Mouse (Mus musculus) heart, embryonic 13.5 days (tissue): ENCODE results near the gene Rrp1. TPM values are rescaled to one million over a fixed set of nuclear protein-coding genes. Genes with fewer than 3 reads are reported as not detected.

Source experiments
- ATAC-seq: fragments of 200-750 bp; cut with Nextera tagmentation; 2 replicates; pipeline ENCODE4 v1.8.0; 2017; ENCODE audit warnings: moderate TSS enrichment; ENCODE audit not compliant: insufficient number of reproducible peaks, low FRiP score, low TSS enrichment; ENCODE audit errors: extremely low read depth
- H3K27ac ChIP-seq: fragments of 300-500 bp; sonication (generic); replicated peaks from 2 replicates; pipeline ENCODE4 v1.5.1; 2015; ENCODE audit warnings: moderate library complexity, mild to moderate bottlenecking, inconsistent platforms
- H3K27me3 ChIP-seq: fragments of 300-500 bp; sonication (generic); replicated peaks from 2 replicates; pipeline ENCODE4 v1.6.1; 2015; ENCODE audit warnings: mild to moderate bottlenecking, inconsistent platforms
- H3K36me3 ChIP-seq: fragments of 300-500 bp; sonication (generic); 2 replicates; pipeline ENCODE4 v1.6.1; 2015; ENCODE audit warnings: mild to moderate bottlenecking, inconsistent platforms
- H3K4me1 ChIP-seq: fragments of 300-500 bp; sonication (generic); 2 replicates; pipeline ENCODE4 v1.6.1; 2015; ENCODE audit warnings: inconsistent platforms
- H3K4me2 ChIP-seq: fragments of 300-500 bp; sonication (generic); 2 replicates; pipeline ENCODE4 v1.6.1; 2015; ENCODE audit warnings: inconsistent platforms, mild to moderate bottlenecking, moderate library complexity
- H3K4me3 ChIP-seq: fragments of 300-500 bp; sonication (generic); 2 replicates; pipeline ENCODE4 v1.5.1; 2015; ENCODE audit warnings: moderate library complexity, mild to moderate bottlenecking, inconsistent platforms
- H3K9ac ChIP-seq: fragments of 300-500 bp; sonication (generic); 2 replicates; pipeline ENCODE4 v1.6.1; 2015; ENCODE audit warnings: inconsistent platforms, mild to moderate bottlenecking, moderate library complexity
- H3K9me3 ChIP-seq: fragments of 300-500 bp; sonication (generic); 2 replicates; pipeline ENCODE4 v1.6.1; 2016; ENCODE audit warnings: inconsistent platforms
- WGBS: fragments of 180-500 bp; shearing (Covaris S2); methylation state at CpG from one replicate; pipeline ENCODE4 v1.1.7; 2015; ENCODE audit warnings: mixed read lengths; 5-methylcytosine and 5-hydroxymethylcytosine counted together
- microRNA-seq: library from miRNA; unstranded; fragments of <30 nt; microRNA quantifications from one replicate; pipeline ENCODE4, GENCODE M21; 2016
- polyA plus RNA-seq: library from polyadenylated mRNA; unstranded; fragments of >200 nt; fragmentation: Nextera tagmentation; extraction: Ambion mirVana; gene quantifications from 2 replicates; pipeline ENCODE4 v1.2.1, GENCODE M21; 2015

Gene Rrp1
- polyA plus RNA-seq, 1 experiment from 2014 or later: 220 TPM

DNA sequence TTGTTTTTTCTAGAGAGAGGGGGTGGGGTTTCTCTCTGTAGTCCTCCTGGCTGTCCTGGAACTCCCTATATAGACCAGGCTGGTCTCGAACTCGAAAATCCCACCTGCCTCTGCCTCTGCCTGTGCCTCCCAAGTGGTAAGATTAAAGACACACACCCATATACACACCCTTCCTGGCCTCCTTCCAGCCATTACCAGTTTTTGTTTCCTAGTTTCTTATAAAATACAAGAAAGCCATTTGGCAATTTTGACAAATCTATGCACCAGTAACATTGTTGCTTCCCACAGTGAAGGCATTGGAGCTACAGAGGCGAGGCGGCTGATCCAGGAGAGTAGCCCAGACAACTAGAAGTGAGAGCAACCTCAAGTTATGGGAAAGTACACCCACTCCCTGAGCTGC is 54.6 kb downstream of the Rrp1 start:
- WGBS: 80% methylated on average over 4 of the region's 4 CpGs

GRCm38 (mm10) chr10:78357742-78358141 is 55.1 kb downstream of the Rrp1 start:
- H3K9me3 ChIP-seq: no peaks in the 10 kb centered on the region
- ATAC-seq: no peak

More for the DNA sequence above, 54.6 kb downstream of the Rrp1 start:
- Histone ChIP-seq H3K36me3 (no peaks in the 10 kb centered on the region), H3K4me2 (no peak overlapping the region), H3K4me1 (no peaks in the 10 kb centered on the region), H3K9me3 (no peaks in the 10 kb centered on the region), H3K27me3 (no peaks in the 10 kb centered on the region), H3K4me3 (no peak overlapping the region), H3K9ac (no peak overlapping the region), H3K27ac (no peak overlapping the region)
- no peak for ATAC-seq

DNA sequence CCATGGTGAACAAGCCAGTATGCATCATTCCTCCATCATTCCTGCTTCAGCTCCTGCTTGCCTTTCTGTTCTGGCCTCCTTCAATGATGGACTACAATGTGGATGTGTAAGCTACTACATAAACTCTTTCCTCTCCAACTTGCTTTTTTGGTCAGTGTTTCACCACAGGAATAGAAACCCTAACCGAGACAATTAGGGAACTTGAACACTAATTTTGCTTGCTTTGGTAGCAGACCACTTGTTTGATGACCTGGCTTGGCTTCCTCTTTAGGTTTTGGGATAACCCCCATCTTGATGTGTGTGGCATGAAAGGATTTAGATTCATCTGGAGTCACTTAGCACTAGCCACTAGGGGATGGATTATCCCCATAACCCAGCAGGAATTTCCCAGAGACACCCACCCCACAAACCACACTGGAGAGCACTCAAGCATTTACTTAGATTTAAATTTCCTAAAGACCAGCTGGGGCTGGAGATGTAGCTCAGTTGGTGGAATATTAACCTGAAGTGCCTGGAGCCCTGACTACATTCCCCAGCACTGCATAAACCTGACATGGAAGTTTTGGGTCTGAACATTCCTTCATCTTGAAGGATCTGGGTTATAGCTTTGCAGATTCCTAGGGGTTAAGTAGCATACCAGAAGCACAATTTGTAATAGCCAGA is 56.8 kb downstream of the Rrp1 start:
- 77% methylated on average over 1 of the region's 1 CpGs for WGBS
- Histone ChIP-seq H3K4me1 (peaks cover 11% of the 10 kb centered on the region), H3K9me3 (no peaks in the 10 kb centered on the region), H3K4me2 (no peak overlapping the region), H3K36me3 (no peaks in the 10 kb centered on the region), H3K9ac (no peak overlapping the region), H3K27ac (no peak overlapping the region), H3K4me3 (no peak overlapping the region), H3K27me3 (no peaks in the 10 kb centered on the region)
- no peak for ATAC-seq

More at GRCm38 (mm10) chr10:78357742-78358141, 55.1 kb downstream of the Rrp1 start:
- Histone ChIP-seq H3K4me1 (peaks cover 5% of the 10 kb centered on the region; the same call in 1 of the 2 replicates), H3K4me3 (no peak overlapping the region), H3K27ac (no peak overlapping the region), H3K27me3 (no peaks in the 10 kb centered on the region), H3K36me3 (no peaks in the 10 kb centered on the region), H3K4me2 (no peak overlapping the region), H3K9ac (no peak overlapping the region)
- 89% methylated on average over 5 of the region's 5 CpGs for WGBS

- WGBS: 71% methylated on average over 4 of the region's 4 CpGs
- Histone ChIP-seq H3K9ac (peak overlapping the region; percentile 99; the same call in 1 of the 2 replicates), H3K4me3 (no peak overlapping the region), H3K4me1 (peaks cover 20% of the 10 kb centered on the region), H3K27me3 (no peaks in the 10 kb centered on the region), H3K4me2 (no peak overlapping the region), H3K27ac (0 out of 2 replicates have a peak overlapping the region, but pooled peaks have one; percentile 40), H3K36me3 (no peaks in the 10 kb centered on the region), H3K9me3 (no peaks in the 10 kb centered on the region)
- no peak for ATAC-seq
Measured at GRCm38 (mm10) chr10:78353196-78353595, 59.6 kb downstream of the Rrp1 start.

GRCm38 (mm10) chr10:78352666-78353030 is 60.2 kb downstream of the Rrp1 start:
- Histone ChIP-seq H3K9ac (peak overlapping the region; percentile 99), H3K4me3 (peak overlapping the region; percentile 98), H3K9me3 (no peaks in the 10 kb centered on the region), H3K36me3 (no peaks in the 10 kb centered on the region), H3K27me3 (no peaks in the 10 kb centered on the region), H3K4me2 (peak overlapping the region; percentile 93), H3K27ac (peak overlapping the region; percentile 40), H3K4me1 (peaks cover 22% of the 10 kb centered on the region)
- no peak for ATAC-seq
- 21% methylated on average over 8 of the region's 8 CpGs for WGBS

- H3K4me1 ChIP-seq: peaks cover 26% of the 10 kb centered on the region
- H3K4me3 ChIP-seq: peak within 1 kb of the TSS; percentile 98
- no peaks in the 10 kb centered on the region for H3K36me3 ChIP-seq
Measured at GRCm38 (mm10) chr10:78351887-78352665, 60.8 kb downstream of the Rrp1 start, which contains the start of gene Agpat3. TSS of gene Agpat3 (minus strand) at chr10:78352489.

DNA sequence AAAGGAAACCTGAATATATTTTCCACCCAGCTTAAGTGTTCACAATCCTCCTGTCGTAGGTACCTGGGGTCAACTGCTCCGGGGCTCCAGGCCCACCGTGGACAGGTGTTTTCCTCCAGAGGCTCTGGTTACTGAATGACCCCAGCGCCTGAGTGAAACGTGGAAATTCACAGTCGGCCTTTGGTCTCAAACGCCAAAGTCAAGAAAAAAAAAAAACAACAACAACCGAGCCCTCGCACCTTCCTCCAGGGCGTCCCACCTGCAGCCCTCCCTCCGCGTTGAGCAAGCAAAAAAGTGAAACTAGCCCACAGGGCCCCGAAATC is 61.3 kb downstream of the Rrp1 start:
- H3K4me2 ChIP-seq: peak overlapping the region; percentile 93
- 4% methylated on average over 13 of the region's 13 CpGs for WGBS

More at GRCm38 (mm10) chr10:78351887-78352665, 60.8 kb downstream of the Rrp1 start, which contains the start of gene Agpat3:
- Histone ChIP-seq H3K9ac (peak within 1 kb of the TSS; percentile 99), H3K4me2 (peak within 1 kb of the TSS; percentile 93), H3K9me3 (no peaks in the 10 kb centered on the region), H3K27me3 (no peaks in the 10 kb centered on the region), H3K27ac (peak within 1 kb of the TSS; percentile 58)
- peak; percentile 75 for ATAC-seq
- WGBS: under 1% methylated on average over 87 of the region's 113 CpGs

GRCm38 (mm10) chr10:78350796-78351556 is 61.9 kb downstream of the Rrp1 start:
- H3K27ac ChIP-seq: 0 out of 2 replicates have a peak overlapping the region, but pooled peaks have one; percentile 5
- peak overlapping the region; percentile 98 for H3K4me3 ChIP-seq
- H3K36me3 ChIP-seq: no peaks in the 10 kb centered on the region
- H3K9ac ChIP-seq: peak overlapping the region; percentile 99
- ATAC-seq: no peak
- WGBS: 33% methylated on average over 6 of the region's 6 CpGs
- H3K27me3 ChIP-seq: no peaks in the 10 kb centered on the region
- peak overlapping the region; percentile 93 for H3K4me2 ChIP-seq
- H3K4me1 ChIP-seq: peaks cover 26% of the 10 kb centered on the region
- H3K9me3 ChIP-seq: no peaks in the 10 kb centered on the region

More for the DNA sequence above, 61.3 kb downstream of the Rrp1 start:
- no peaks in the 10 kb centered on the region for H3K9me3 ChIP-seq
- peak overlapping the region; percentile 98 for H3K4me3 ChIP-seq
- no peaks in the 10 kb centered on the region for H3K36me3 ChIP-seq
- no peak for ATAC-seq
- no peaks in the 10 kb centered on the region for H3K27me3 ChIP-seq
- H3K27ac ChIP-seq: peak overlapping the region; percentile 58
- H3K9ac ChIP-seq: peak overlapping the region; percentile 99
- peaks cover 26% of the 10 kb centered on the region for H3K4me1 ChIP-seq

Small RNA genes within 50 kb of the gene (microRNA-seq; reads per million reads assigned to microRNA genes)
- not detected for gene Mir6410
- gene Mir6907: 0.61 reads per million
- not detected for gene Mir6908

Other genes starting within 250 kb of the Rrp1 start
- 46.2 and 48.3 TPM in 2 replicates for gene D10Jhu81e, start 243.3 kb downstream of the Rrp1 start, polyA plus RNA-seq
- gene Pwp2, start 227.9 kb downstream of the Rrp1 start, polyA plus RNA-seq: 10.8 and 11.1 TPM in 2 replicates
- gene Trappc10, start 168.4 kb downstream of the Rrp1 start, polyA plus RNA-seq: 10.5 and 11.1 TPM in 2 replicates
- gene Agpat3, start 60.6 kb downstream of the Rrp1 start, polyA plus RNA-seq: 36.7 and 41.7 TPM in 2 replicates
- gene Cstb, start 12.6 kb upstream of the Rrp1 start, polyA plus RNA-seq: 98.8 and 114 TPM in 2 replicates
- 5.6 and 5.8 TPM in 2 replicates for gene Pdxk, start 51.9 kb upstream of the Rrp1 start, polyA plus RNA-seq
- gene Olfr1358, start 104.4 kb upstream of the Rrp1 start, polyA plus RNA-seq: not detected in 2 replicates
- gene Ilvbl, start 161.3 kb upstream of the Rrp1 start, polyA plus RNA-seq: 52.4 and 54.6 TPM in 2 replicates
- gene Syde1, start 178.9 kb upstream of the Rrp1 start, polyA plus RNA-seq: 14.4 and 14.7 TPM in 2 replicates
- not detected in 2 replicates for gene Olfr1357, start 205.0 kb upstream of the Rrp1 start, polyA plus RNA-seq